Mouse (Mus musculus) thymus, adult 2 months (tissue): ENCODE results near the gene Cdc14b. TPM values are rescaled to one million over a fixed set of nuclear protein-coding genes. Genes with fewer than 3 reads are reported as not detected.
A peak's percentile ranks its signal among the peaks of the same experiment; 100 is the strongest.

Experiments
- DNase-seq: peaks from one replicate; pipeline ENCODE4 v3.0.0; 2021
- H3K27ac ChIP-seq: fragments of 200-500 bp; 2 replicates; pipeline ENCODE4 v1.5.1; 2012; ENCODE audit warnings: low read length, control low read depth; ENCODE audit not compliant: control insufficient read depth, insufficient read depth
- H3K27me3 ChIP-seq: fragments of 200-500 bp; 2 replicates; pipeline ENCODE4 v1.6.1; 2012; ENCODE audit warnings: mild to moderate bottlenecking, low read length, moderate library complexity, mixed read lengths; ENCODE audit not compliant: control insufficient read depth, insufficient read depth
- H3K36me3 ChIP-seq: fragments of 200-500 bp; 2 replicates; pipeline ENCODE4 v1.6.1; 2012; ENCODE audit warnings: mild to moderate bottlenecking, low read length, moderate library complexity; ENCODE audit not compliant: control insufficient read depth, insufficient read depth
- H3K4me1 ChIP-seq: fragments of 200-500 bp; replicated peaks from 2 replicates; pipeline ENCODE4 v1.6.1; 2012; ENCODE audit warnings: low read length; ENCODE audit not compliant: control insufficient read depth, insufficient read depth
- H3K4me3 ChIP-seq: fragments of 200-500 bp; 2 replicates; pipeline ENCODE4 v1.5.1; 2012; ENCODE audit warnings: mild to moderate bottlenecking, low read length, control low read depth, moderate library complexity; ENCODE audit not compliant: control insufficient read depth, insufficient read depth
- CTCF ChIP-seq: fragments of 200-500 bp; IDR thresholded peaks from 2 replicates; pipeline ENCODE4 v1.5.1; 2012; ENCODE audit warnings: mild to moderate bottlenecking, control low read depth, low read length, moderate library complexity, borderline replicate concordance; ENCODE audit not compliant: control insufficient read depth, poor library complexity, insufficient read depth; ENCODE audit errors: extremely low read depth
- POLR2A ChIP-seq: fragments of 200-500 bp; IDR thresholded peaks from 2 replicates; pipeline ENCODE4 v1.6.1; 2012; ENCODE audit warnings: mild to moderate bottlenecking, low read length, control low read depth, moderate library complexity; ENCODE audit not compliant: control insufficient read depth, poor library complexity, insufficient read depth; ENCODE audit errors: extremely low read depth
- WGBS: fragments of 180-500 bp; shearing (Covaris S2); methylation state at CpG from one replicate; pipeline ENCODE4 v1.1.7; 2018; 5-methylcytosine and 5-hydroxymethylcytosine counted together
- polyA plus RNA-seq: library from polyadenylated mRNA; depleted of rRNA; stranded (reverse); fragments of >200 nt; gene quantifications from 2 replicates; pipeline ENCODE4 v1.2.3, GENCODE M21; 2012

The Cdc14b gene
- polyA plus RNA-seq, 1 experiment = 3.2 TPM

GRCm38 (mm10) chr13:64252147-64252546 is 22.9 kb downstream of the Cdc14b start:
- TF ChIP-seq POLR2A (no peak), CTCF (no peak)
- no peaks in the 10 kb centered on the region for H3K36me3 ChIP-seq
- peaks cover 9% of the 10 kb centered on the region for H3K4me1 ChIP-seq
- DNase-seq = no peak
- 26% methylated on average over 5 of the region's 5 CpGs for WGBS
- peak overlapping the region; percentile 29; the same call in 1 of the 2 replicates for H3K27ac ChIP-seq
- H3K27me3 ChIP-seq = no peaks in the 10 kb centered on the region
- no peak overlapping the region for H3K4me3 ChIP-seq

DNA sequence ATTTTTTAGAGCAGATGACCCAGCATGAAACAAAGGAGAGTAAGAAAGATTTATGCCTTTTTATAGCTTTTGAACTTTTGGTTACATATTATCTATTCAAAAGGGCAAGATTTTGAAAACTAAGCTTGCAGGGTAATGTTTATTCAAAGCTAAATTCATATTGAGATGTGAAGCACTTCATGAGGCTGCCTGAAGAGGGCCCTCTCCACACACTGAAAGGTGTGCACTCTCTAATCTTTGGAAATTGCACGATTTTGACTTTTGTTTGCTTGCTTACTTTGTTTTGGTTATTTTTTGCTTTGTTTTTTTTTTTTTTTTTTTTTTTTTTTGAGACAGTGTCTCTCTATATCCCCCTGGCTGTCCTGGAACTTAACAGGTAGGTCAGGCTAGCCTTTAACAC is 24.7 kb downstream of the Cdc14b start:
- Histone ChIP-seq H3K27ac (no peak overlapping the region), H3K36me3 (no peaks in the 10 kb centered on the region), H3K4me3 (no peak overlapping the region), H3K4me1 (peaks cover 13% of the 10 kb centered on the region), H3K27me3 (no peaks in the 10 kb centered on the region)
- DNase-seq = peak; percentile 65
- WGBS = 14% methylated on average over 1 of the region's 1 CpGs
- TF ChIP-seq CTCF (no peak), POLR2A (no peak)

- Histone ChIP-seq H3K36me3 (no peaks in the 10 kb centered on the region), H3K27ac (0 out of 2 replicates have a peak overlapping the region, but pooled peaks have one; percentile 6), H3K4me1 (peaks cover 13% of the 10 kb centered on the region), H3K27me3 (no peaks in the 10 kb centered on the region), H3K4me3 (peak overlapping the region; percentile 65)
- 8% methylated on average over 22 of the region's 22 CpGs for WGBS
- TF ChIP-seq POLR2A = no peak
- TF ChIP-seq CTCF = peak; percentile 97
- peak; percentile 96 for DNase-seq
Measured at GRCm38 (mm10) chr13:64248775-64249524, 26.1 kb downstream of the Cdc14b start.

DNA sequence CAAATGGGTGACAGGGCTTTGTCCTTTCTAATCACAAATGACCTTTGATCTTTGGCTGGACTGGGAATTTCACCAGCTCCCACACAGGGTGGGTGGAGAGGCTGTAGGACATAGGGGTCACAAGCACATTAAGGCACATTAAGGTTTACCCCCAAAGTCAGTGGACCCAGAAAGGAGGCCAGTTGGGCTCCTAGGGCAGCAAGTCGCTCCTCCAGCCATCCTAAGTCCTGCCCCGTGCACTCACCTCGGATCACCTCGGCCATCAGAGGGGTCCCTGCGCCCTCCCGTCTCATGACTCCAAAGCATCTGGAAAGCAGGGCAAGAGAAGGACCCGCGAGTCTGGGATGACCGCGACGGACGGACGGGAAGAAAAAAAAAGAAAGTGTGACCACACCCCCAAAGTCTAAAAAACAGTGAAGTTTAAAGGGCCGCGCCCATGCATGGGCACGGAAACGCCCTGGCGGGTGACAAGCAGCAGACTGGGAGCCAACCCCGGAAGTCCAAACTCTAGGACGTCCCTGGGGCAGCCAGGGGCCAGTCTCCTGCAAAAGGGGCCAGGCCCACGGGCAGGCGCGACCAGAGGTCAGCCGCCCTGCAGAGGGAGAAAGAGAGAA is 26.8 kb downstream of the Cdc14b start:
- peak overlapping the region; percentile 65 for H3K4me3 ChIP-seq
- no peak for TF ChIP-seq POLR2A
- no peak for TF ChIP-seq CTCF
- no peaks in the 10 kb centered on the region for H3K36me3 ChIP-seq
- DNase-seq = peak; percentile 69
- H3K4me1 ChIP-seq = peaks cover 13% of the 10 kb centered on the region
- 3% methylated on average over 24 of the region's 24 CpGs for WGBS
- H3K27me3 ChIP-seq = no peaks in the 10 kb centered on the region
- H3K27ac ChIP-seq = 0 out of 2 replicates have a peak overlapping the region, but pooled peaks have one; percentile 6

DNA sequence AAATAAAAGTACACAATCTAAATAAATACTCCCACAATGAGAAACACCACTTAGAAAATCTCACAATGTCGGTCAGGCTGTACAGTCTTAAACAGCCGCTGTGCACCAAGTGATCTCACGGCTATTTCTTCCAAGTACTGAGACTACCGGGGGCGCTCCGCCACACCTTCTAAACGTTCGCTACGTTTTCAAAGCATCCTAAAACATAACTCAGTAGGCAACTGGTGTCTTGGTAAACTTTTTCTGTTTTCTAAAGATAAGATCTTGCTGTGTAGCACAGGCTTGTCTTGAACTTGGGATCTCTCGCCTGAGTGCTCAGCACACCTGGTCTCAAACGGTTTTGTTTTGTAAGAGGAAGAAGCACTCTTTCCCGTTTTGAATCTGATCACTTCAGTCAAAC is 29.0 kb downstream of the Cdc14b start:
- TF ChIP-seq CTCF = no peak
- TF ChIP-seq POLR2A = no peak
- no peak overlapping the region for H3K27ac ChIP-seq
- H3K27me3 ChIP-seq = no peaks in the 10 kb centered on the region
- peak; percentile 42 for DNase-seq
- no peak overlapping the region for H3K4me3 ChIP-seq
- H3K36me3 ChIP-seq = no peaks in the 10 kb centered on the region
- peaks cover 11% of the 10 kb centered on the region for H3K4me1 ChIP-seq
- 37% methylated on average over 12 of the region's 12 CpGs for WGBS

DNA sequence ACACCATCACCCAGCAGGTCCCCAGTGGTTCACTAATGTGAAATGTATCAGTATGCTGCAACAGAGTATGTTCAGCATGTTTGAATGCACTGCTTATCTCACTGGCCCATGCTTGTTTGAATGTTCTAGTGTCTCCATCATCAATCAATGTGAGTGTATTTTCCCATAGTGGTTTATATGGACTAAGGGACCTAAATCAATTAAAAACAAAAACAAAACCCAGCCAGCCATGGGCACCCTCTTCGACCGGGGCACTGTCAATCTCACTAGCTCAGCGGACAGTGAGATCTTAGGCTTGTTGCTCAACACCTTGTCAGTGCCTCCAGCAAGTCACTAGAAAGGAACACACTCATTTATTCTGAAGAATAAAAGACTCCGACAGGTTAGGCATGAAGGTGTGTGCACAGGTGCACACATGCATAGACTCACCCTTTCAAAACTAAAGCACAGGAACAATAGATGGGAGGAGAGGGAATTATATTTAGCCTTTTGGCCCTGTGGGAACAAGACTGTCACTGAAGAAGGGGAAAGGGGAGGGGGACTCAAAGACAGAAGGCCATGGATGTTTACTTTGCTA is 30.3 kb downstream of the Cdc14b start:
- WGBS = 94% methylated on average over 4 of the region's 4 CpGs
- TF ChIP-seq POLR2A = no peak
- TF ChIP-seq CTCF = no peak
- H3K36me3 ChIP-seq = no peaks in the 10 kb centered on the region
- H3K27me3 ChIP-seq = no peaks in the 10 kb centered on the region
- no peak overlapping the region for H3K27ac ChIP-seq
- H3K4me3 ChIP-seq = no peak overlapping the region
- peaks cover 16% of the 10 kb centered on the region for H3K4me1 ChIP-seq
- DNase-seq = no peak
